Mouse (Mus musculus) hindbrain, embryonic 11.5 days (tissue): ENCODE results near the gene Cep68. TPM values are rescaled to one million over a fixed set of nuclear protein-coding genes. Genes with fewer than 3 reads are reported as not detected.

Experiments used
- ATAC-seq: fragments of 200-750 bp; cut with Nextera tagmentation; 2 replicates; pipeline ENCODE4 v1.8.0; 2017; ENCODE audit warnings: mild to moderate bottlenecking, moderate TSS enrichment, moderate library complexity; ENCODE audit not compliant: low FRiP score
- DNase-seq: peaks from one replicate; pipeline ENCODE4 v3.0.0-alpha.2; 2015; ENCODE audit warnings: low spot score
- H3K27ac ChIP-seq: fragments of 300-500 bp; sonication (generic); 2 replicates; pipeline ENCODE4 v1.5.1; 2014; ENCODE audit warnings: mild to moderate bottlenecking, low read depth, low read length
- H3K27me3 ChIP-seq: fragments of 300-500 bp; sonication (generic); 2 replicates; pipeline ENCODE4 v1.6.1; 2014; ENCODE audit warnings: mild to moderate bottlenecking, low read length, moderate library complexity, mixed read lengths; ENCODE audit not compliant: control insufficient read depth, insufficient read depth
- H3K36me3 ChIP-seq: fragments of 300-500 bp; sonication (generic); 2 replicates; pipeline ENCODE4 v1.6.1; 2014; ENCODE audit warnings: mild to moderate bottlenecking, low read length, moderate library complexity, mixed read lengths; ENCODE audit not compliant: control insufficient read depth, insufficient read depth
- H3K4me1 ChIP-seq: fragments of 300-500 bp; sonication (generic); replicated peaks from 2 replicates; pipeline ENCODE4 v1.6.1; 2014; ENCODE audit warnings: low read length, mixed read lengths; ENCODE audit not compliant: control insufficient read depth, insufficient read depth
- H3K4me2 ChIP-seq: fragments of 300-500 bp; sonication (generic); replicated peaks from 2 replicates; pipeline ENCODE4 v1.6.1; 2014; ENCODE audit warnings: mild to moderate bottlenecking, low read depth, low read length
- H3K4me3 ChIP-seq: fragments of 300-500 bp; sonication (generic); 2 replicates; pipeline ENCODE4 v1.5.1; 2014; ENCODE audit warnings: low read depth, low read length
- H3K9ac ChIP-seq: fragments of 300-500 bp; sonication (generic); 2 replicates; pipeline ENCODE4 v1.6.1; 2014; ENCODE audit warnings: low read depth, low read length
- H3K9me3 ChIP-seq: fragments of 300-500 bp; sonication (generic); 2 replicates; pipeline ENCODE4 v1.6.1; 2016; ENCODE audit warnings: low read length; ENCODE audit not compliant: control insufficient read depth
- WGBS: fragments of 180-500 bp; shearing (Covaris S2); extraction: QIAGEN DNeasy Blood & Tissue Kit; methylation state at CpG from one replicate; pipeline ENCODE4 v1.1.7; 2014; 5-methylcytosine and 5-hydroxymethylcytosine counted together
- polyA plus RNA-seq: library from polyadenylated mRNA; unstranded; fragments of >200 nt; fragmentation: Nextera tagmentation; extraction: Ambion mirVana; gene quantifications from 2 replicates; pipeline ENCODE4 v1.2.1, GENCODE M21; 2014

Cep68 gene
- polyA plus RNA-seq, 1 experiment from 2014 or later = 27.1 TPM

GRCm38 (mm10) chr11:20237018-20237417 lies 12.2 kb downstream of the Cep68 start:
- DNase-seq (no peak), ATAC-seq (no peak)
- Histone ChIP-seq H3K9me3 (no peaks in the 10 kb centered on the region), H3K4me1 (no peaks in the 10 kb centered on the region), H3K27me3 (no peaks in the 10 kb centered on the region), H3K27ac (no peak overlapping the region), H3K36me3 (peaks cover 7% of the 10 kb centered on the region; the same call in 1 of the 2 replicates), H3K4me3 (no peak overlapping the region), H3K9ac (no peak overlapping the region), H3K4me2 (no peak overlapping the region)
- WGBS = 94% methylated on average over 7 of the region's 7 CpGs

DNA sequence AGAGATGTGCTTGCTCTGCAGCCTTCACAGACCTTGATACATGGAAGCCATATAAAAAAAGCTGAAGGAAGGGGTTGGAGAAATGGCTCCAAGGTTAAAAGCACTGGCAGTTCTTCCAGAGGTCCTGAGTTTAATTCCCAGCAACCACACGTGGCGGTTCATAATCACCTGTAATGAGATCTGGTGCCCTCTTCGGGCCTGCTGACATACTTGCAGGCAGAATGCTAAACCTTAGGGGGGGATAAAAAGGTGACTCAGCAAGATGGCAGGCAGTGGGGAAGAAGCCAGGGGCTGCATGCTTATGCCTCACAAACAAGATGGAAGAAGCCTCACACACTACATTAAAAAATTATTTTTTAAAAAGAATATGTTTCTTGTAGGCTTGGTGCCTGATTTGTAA lies 15.0 kb downstream of the Cep68 start:
- Histone ChIP-seq H3K9ac (no peak overlapping the region), H3K4me2 (no peak overlapping the region), H3K4me1 (no peaks in the 10 kb centered on the region), H3K4me3 (no peak overlapping the region), H3K9me3 (no peaks in the 10 kb centered on the region), H3K27me3 (no peaks in the 10 kb centered on the region), H3K27ac (no peak overlapping the region), H3K36me3 (peaks cover 5% of the 10 kb centered on the region; the same call in 1 of the 2 replicates)
- no peak for DNase-seq
- WGBS = 80% methylated on average over 3 of the region's 3 CpGs
- no peak for ATAC-seq

- Histone ChIP-seq H3K36me3 (0 out of 2 replicates have a peak, but pooled peaks cover 3% of the 10 kb centered on the region), H3K27me3 (no peaks in the 10 kb centered on the region), H3K27ac (no peak overlapping the region), H3K9me3 (no peaks in the 10 kb centered on the region), H3K4me3 (no peak overlapping the region), H3K9ac (no peak overlapping the region), H3K4me2 (no peak overlapping the region), H3K4me1 (no peaks in the 10 kb centered on the region)
- WGBS = 86% methylated on average over 4 of the region's 5 CpGs
- ATAC-seq (no peak), DNase-seq (no peak)
These were observed 17.0 kb downstream of the Cep68 start for GRCm38 (mm10) chr11:20232016-20232755.

DNA sequence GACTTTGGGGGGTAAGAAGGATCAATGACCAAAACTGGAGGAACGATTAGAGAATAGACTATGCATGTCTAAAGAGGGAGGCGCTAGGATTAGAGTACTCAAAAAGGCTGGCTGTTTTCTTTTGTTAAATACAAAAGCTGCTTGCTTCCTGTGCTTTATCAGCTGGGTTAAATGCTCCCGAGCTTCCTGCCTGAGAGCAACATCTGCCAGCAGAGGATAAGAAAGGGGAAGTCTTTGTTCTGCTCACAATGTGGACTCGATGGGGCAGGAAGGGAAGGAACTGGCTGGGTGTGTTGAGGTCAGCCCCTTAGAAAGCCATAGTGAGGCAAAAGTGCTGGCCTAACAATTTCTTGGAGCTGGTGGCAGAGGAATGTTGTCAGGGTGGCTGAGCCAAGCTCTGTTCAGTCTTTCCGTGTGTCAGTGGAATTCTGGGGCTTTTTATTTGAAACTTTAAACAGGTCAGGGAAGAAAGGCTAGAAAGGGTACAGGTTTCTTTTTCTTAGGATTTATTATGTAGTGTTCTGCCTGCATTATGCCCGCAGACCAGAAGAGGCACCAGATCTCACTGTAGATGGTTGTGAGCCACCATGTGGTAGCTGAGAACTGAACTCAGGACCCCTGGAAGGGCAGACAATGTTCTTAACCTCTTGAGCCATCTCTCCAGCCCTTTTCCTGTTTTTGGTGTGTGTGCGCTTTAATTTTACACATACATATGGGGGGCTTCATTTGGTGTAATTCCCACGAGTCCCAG lies 17.9 kb downstream of the Cep68 start:
- DNase-seq = peak; percentile 30
- H3K4me1 ChIP-seq = no peaks in the 10 kb centered on the region
- peak; percentile 60 for ATAC-seq
- no peak overlapping the region for H3K9ac ChIP-seq
- WGBS = 48% methylated on average over 8 of the region's 8 CpGs
- no peak overlapping the region for H3K4me3 ChIP-seq
- 0 out of 2 replicates have a peak, but pooled peaks cover 3% of the 10 kb centered on the region for H3K36me3 ChIP-seq
- no peaks in the 10 kb centered on the region for H3K27me3 ChIP-seq
- H3K9me3 ChIP-seq = no peaks in the 10 kb centered on the region
- H3K27ac ChIP-seq = peak overlapping the region; percentile 39; the same call in 1 of the 2 replicates
- no peak overlapping the region for H3K4me2 ChIP-seq

DNA sequence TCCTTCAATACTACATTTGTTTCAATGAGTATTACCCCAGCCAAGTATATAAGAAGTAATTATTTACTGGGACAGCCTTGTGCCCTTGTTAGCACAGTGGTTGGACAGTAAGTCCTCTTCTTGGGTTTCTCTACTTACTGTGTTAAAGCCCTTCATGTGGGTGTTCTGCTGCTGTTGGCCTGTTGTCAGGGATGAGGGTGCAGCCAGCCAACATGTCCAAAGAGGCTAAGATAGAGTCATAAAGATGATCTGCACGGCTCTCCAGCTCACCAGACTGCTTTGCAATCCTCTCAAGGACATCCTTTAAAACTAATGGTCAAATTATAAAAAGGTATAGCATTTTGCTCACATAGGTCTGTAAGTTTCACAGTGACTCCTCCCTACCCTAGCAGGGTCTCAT lies 18.9 kb downstream of the Cep68 start:
- Histone ChIP-seq H3K27ac (no peak overlapping the region), H3K4me2 (no peak overlapping the region), H3K27me3 (no peaks in the 10 kb centered on the region), H3K4me1 (no peaks in the 10 kb centered on the region), H3K9me3 (no peaks in the 10 kb centered on the region), H3K4me3 (no peak overlapping the region), H3K9ac (no peak overlapping the region), H3K36me3 (0 out of 2 replicates have a peak, but pooled peaks cover 3% of the 10 kb centered on the region)
- no peak for DNase-seq
- ATAC-seq = no peak
- 88% methylated on average over 1 of the region's 1 CpGs for WGBS

DNA sequence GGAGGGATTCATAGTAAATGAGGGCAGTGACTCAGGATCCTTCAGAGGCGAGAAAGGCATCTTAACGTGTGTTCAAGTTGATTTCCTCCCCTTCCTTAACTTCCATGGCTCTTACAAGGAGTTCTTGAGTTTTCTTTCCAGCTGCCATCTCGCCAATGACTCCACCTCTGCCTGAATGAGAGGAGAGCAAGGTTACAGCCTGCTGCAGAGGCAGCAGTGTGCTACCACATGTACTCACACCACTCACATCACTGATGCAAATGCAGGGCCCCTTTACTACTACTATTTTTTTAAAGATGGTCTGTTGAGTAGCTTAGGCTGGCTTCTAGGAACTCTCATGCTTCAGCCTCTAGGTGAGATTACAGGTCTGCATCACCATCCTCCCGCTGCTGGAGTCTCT lies 19.9 kb downstream of the Cep68 start:
- no peaks in the 10 kb centered on the region for H3K4me1 ChIP-seq
- no peaks in the 10 kb centered on the region for H3K36me3 ChIP-seq
- no peak for ATAC-seq
- no peak overlapping the region for H3K27ac ChIP-seq
- no peak overlapping the region for H3K9ac ChIP-seq
- no peaks in the 10 kb centered on the region for H3K9me3 ChIP-seq
- DNase-seq = no peak
- WGBS = 93% methylated on average over 4 of the region's 4 CpGs
- H3K4me2 ChIP-seq = no peak overlapping the region
- H3K4me3 ChIP-seq = no peak overlapping the region
- H3K27me3 ChIP-seq = no peaks in the 10 kb centered on the region

- no peaks in the 10 kb centered on the region for H3K4me1 ChIP-seq
- WGBS = 82% methylated on average over 5 of the region's 5 CpGs
- no peak overlapping the region for H3K27ac ChIP-seq
- H3K9ac ChIP-seq = no peak overlapping the region
- H3K4me3 ChIP-seq = no peak overlapping the region
- no peak overlapping the region for H3K4me2 ChIP-seq
- no peaks in the 10 kb centered on the region for H3K27me3 ChIP-seq
- no peak for DNase-seq
- no peak for ATAC-seq
- H3K36me3 ChIP-seq = no peaks in the 10 kb centered on the region
- H3K9me3 ChIP-seq = no peaks in the 10 kb centered on the region
These were observed 20.6 kb downstream of the Cep68 start for GRCm38 (mm10) chr11:20228666-20229065.

GRCm38 (mm10) chr11:20225938-20226337 lies 23.3 kb downstream of the Cep68 start:
- Histone ChIP-seq H3K4me2 (no peak overlapping the region), H3K4me1 (no peaks in the 10 kb centered on the region), H3K9ac (no peak overlapping the region), H3K27ac (no peak overlapping the region), H3K36me3 (no peaks in the 10 kb centered on the region), H3K27me3 (no peaks in the 10 kb centered on the region), H3K4me3 (no peak overlapping the region), H3K9me3 (no peaks in the 10 kb centered on the region)
- DNase-seq = no peak
- no peak for ATAC-seq
- 95% methylated on average over 4 of the region's 4 CpGs for WGBS
